Comparison of ENCODE assay signal across 11 mouse cellular contexts in the genomic region with DNA sequence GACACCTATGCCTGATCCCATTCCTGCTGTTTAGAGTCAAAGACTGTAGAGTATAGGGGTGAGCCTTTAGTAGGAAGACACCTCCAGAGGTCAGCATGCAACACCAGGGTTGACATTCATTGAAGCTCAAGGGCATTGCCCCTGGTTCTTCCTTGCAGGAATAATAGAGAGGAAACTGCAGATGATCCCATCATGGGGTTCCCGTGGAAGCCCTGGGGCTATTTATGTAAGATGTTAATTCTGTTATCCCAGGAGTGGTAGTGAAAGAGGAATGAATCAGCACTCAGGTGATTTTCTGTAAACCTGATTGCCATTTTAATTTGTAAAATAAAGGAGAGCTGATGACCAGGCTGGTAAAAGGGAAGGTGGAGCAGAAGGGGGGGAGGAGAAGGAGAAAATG. TPM values are rescaled to one million over a fixed set of nuclear protein-coding genes. Genes with fewer than 3 reads are reported as not detected.
"Had no signal": no experiment of that assay in that cellular context is flagged by ENCODE, and none has a peak within 500 bp of the region (broad histone marks: within the 10 kb centered on the region; RNA-seq: fewer than 3 reads in every experiment).

No protein-coding gene starts in this region.

RNA-seq across cellular contexts. Expression of gene 1700049E17Rik2, which starts 13.3 kb away (rescaled TPM):
- total RNA-seq: left cerebral cortex, postnatal 36 days; liver, adult 2 months; megakaryocyte progenitor cell, adult 5-6 weeks; megakaryocyte, adult 5-6 weeks; megakaryocyte-erythroid progenitor cell, adult 5-6 weeks; midbrain, postnatal 0 days; monocyte, adult 5-6 weeks had no signal

RNA-seq across cellular contexts. Expression of gene Gm7970, which starts 31.0 kb away (rescaled TPM):
- total RNA-seq: left cerebral cortex, postnatal 10 days; left cerebral cortex, postnatal 14 days; left cerebral cortex, postnatal 25 days; left cerebral cortex, postnatal 36 days; left cerebral cortex, postnatal 4 days; liver, adult 2 months; megakaryocyte progenitor cell, adult 5-6 weeks; megakaryocyte, adult 5-6 weeks; megakaryocyte-erythroid progenitor cell, adult 5-6 weeks; midbrain, postnatal 0 days; monocyte, adult 5-6 weeks had no signal

RNA-seq across cellular contexts. Expression of gene Gm3072, which starts 38.1 kb away (rescaled TPM):
- total RNA-seq: left cerebral cortex, postnatal 10 days; left cerebral cortex, postnatal 14 days; left cerebral cortex, postnatal 25 days; left cerebral cortex, postnatal 36 days; left cerebral cortex, postnatal 4 days; liver, adult 2 months; megakaryocyte progenitor cell, adult 5-6 weeks; megakaryocyte, adult 5-6 weeks; megakaryocyte-erythroid progenitor cell, adult 5-6 weeks; midbrain, postnatal 0 days; monocyte, adult 5-6 weeks had no signal

RNA-seq across cellular contexts. Expression of gene Gm3676, which starts 59.9 kb away (rescaled TPM):
- total RNA-seq: left cerebral cortex, postnatal 10 days; left cerebral cortex, postnatal 14 days; left cerebral cortex, postnatal 25 days; left cerebral cortex, postnatal 36 days; left cerebral cortex, postnatal 4 days; liver, adult 2 months; megakaryocyte progenitor cell, adult 5-6 weeks; megakaryocyte, adult 5-6 weeks; megakaryocyte-erythroid progenitor cell, adult 5-6 weeks; midbrain, postnatal 0 days; monocyte, adult 5-6 weeks had no signal
